Mouse (Mus musculus): ENCODE measurements around the gene Wdr43. TPM values are rescaled to one million over a fixed set of nuclear protein-coding genes. Genes with fewer than 3 reads are reported as not detected.

Gene Wdr43
- polyA plus RNA-seq, 1 experiment = 2.8 TPM

GRCm38 (mm10) chr17:71662751-71663250 is 47.1 kb downstream of the Wdr43 start:
- TF ChIP-seq CTCF (IDR thresholded peaks at IDR 0.05; ENCODE audit: extremely low read depth, insufficient read length, insufficient replicate concordance, low read depth, low read length) (peak; percentile 83; the same call in 1 of the 2 replicates), POLR2A (IDR thresholded peaks at IDR 0.05; ENCODE audit: low read depth, low read length) (no peak)
- 10% methylated on average over 21 of the region's 21 CpGs for WGBS

GRCm38 (mm10) chr17:71663491-71663890 is 47.8 kb downstream of the Wdr43 start:
- H3K4me3 ChIP-seq (ENCODE audit: low read depth, low read length) = no peak overlapping the region
- no peaks in the 10 kb centered on the region for H3K4me1 ChIP-seq (ENCODE audit: control insufficient read depth, insufficient read depth, insufficient read length, low read length)
- H3K27me3 ChIP-seq (ENCODE audit: control insufficient read depth, insufficient read depth, low read length) = no peaks in the 10 kb centered on the region
- TF ChIP-seq POLR2A (IDR thresholded peaks at IDR 0.05; ENCODE audit: low read depth, low read length) = no peak
- no peak overlapping the region for H3K27ac ChIP-seq (ENCODE audit: insufficient read depth, low read depth, low read length)
- H3K36me3 ChIP-seq (ENCODE audit: control insufficient read depth, insufficient read depth, low read length) = peaks cover 2% of the 10 kb centered on the region
- WGBS = 73% methylated on average over 6 of the region's 6 CpGs

More at GRCm38 (mm10) chr17:71662751-71663250, 47.1 kb downstream of the Wdr43 start:
- Histone ChIP-seq H3K27me3 (ENCODE audit: control insufficient read depth, insufficient read depth, low read length) (no peaks in the 10 kb centered on the region), H3K4me3 (ENCODE audit: low read depth, low read length) (peak overlapping the region; percentile 54), H3K4me1 (ENCODE audit: control insufficient read depth, insufficient read depth, insufficient read length, low read length) (no peaks in the 10 kb centered on the region), H3K36me3 (ENCODE audit: control insufficient read depth, insufficient read depth, low read length) (peaks cover 7% of the 10 kb centered on the region), H3K27ac (ENCODE audit: insufficient read depth, low read depth, low read length) (no peak overlapping the region)

DNA sequence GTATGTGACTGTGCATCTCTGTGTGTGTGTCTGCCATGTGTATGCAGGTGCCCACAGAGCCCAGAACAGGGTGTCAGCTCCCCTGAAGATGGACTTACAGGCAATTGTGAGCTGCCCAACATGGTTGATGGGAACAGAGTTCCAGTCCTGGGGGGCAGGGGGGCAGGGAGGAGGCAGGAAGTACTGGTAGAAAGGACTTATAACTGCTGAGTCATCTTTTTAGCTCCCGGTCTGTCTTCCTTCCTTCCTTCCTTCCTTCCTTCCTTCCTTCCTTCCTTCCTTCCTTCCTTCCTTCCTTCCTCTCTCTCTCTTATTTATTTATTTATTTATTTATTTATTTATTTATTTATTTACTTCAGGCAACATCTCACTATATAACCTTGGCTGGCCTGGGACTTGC is 48.5 kb downstream of the Wdr43 start:
- Histone ChIP-seq H3K4me3 (ENCODE audit: low read depth, low read length) (no peak overlapping the region), H3K27ac (ENCODE audit: insufficient read depth, low read depth, low read length) (no peak overlapping the region), H3K4me1 (ENCODE audit: control insufficient read depth, insufficient read depth, insufficient read length, low read length) (no peaks in the 10 kb centered on the region), H3K27me3 (ENCODE audit: control insufficient read depth, insufficient read depth, low read length) (no peaks in the 10 kb centered on the region), H3K36me3 (ENCODE audit: control insufficient read depth, insufficient read depth, low read length) (no peaks in the 10 kb centered on the region)
- TF ChIP-seq CTCF (IDR thresholded peaks at IDR 0.05; ENCODE audit: extremely low read depth, insufficient read length, insufficient replicate concordance, low read depth, low read length) = no peak
- TF ChIP-seq POLR2A (IDR thresholded peaks at IDR 0.05; ENCODE audit: low read depth, low read length) = no peak
- WGBS = 40% methylated on average over 1 of the region's 1 CpGs

GRCm38 (mm10) chr17:71665201-71665600 is 49.5 kb downstream of the Wdr43 start:
- Histone ChIP-seq H3K27me3 (ENCODE audit: control insufficient read depth, insufficient read depth, low read length) (no peaks in the 10 kb centered on the region), H3K4me3 (ENCODE audit: low read depth, low read length) (no peak overlapping the region), H3K36me3 (ENCODE audit: control insufficient read depth, insufficient read depth, low read length) (no peaks in the 10 kb centered on the region), H3K4me1 (ENCODE audit: control insufficient read depth, insufficient read depth, insufficient read length, low read length) (no peaks in the 10 kb centered on the region), H3K27ac (ENCODE audit: insufficient read depth, low read depth, low read length) (no peak overlapping the region)
- no peak for TF ChIP-seq CTCF (IDR thresholded peaks at IDR 0.05; ENCODE audit: extremely low read depth, insufficient read length, insufficient replicate concordance, low read depth, low read length)
- no peak for TF ChIP-seq POLR2A (IDR thresholded peaks at IDR 0.05; ENCODE audit: low read depth, low read length)
- 86% methylated on average over 4 of the region's 4 CpGs for WGBS

DNA sequence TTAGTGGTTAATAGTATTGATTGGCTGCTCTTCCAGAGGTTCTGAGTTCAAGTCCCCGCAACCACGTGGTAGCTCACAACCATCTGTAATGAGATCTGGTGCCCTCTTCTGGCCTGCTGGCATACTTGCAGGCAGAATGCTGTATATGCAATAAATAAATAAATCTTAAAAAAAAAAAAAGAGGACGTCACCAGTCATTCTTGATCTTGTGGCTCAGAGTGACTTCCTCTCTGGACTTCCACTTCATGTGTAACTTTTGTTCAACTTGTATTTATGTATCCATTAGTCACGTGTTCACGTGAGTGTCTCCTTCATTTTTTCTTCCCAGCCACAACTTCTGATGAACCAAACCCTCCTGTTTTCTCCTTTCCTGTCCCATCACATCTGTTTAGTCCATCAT is 53.8 kb downstream of the Wdr43 start:
- Histone ChIP-seq H3K27ac (ENCODE audit: insufficient read depth, low read depth, low read length) (no peak overlapping the region), H3K36me3 (ENCODE audit: control insufficient read depth, insufficient read depth, low read length) (no peaks in the 10 kb centered on the region), H3K4me3 (ENCODE audit: low read depth, low read length) (no peak overlapping the region), H3K27me3 (ENCODE audit: control insufficient read depth, insufficient read depth, low read length) (no peaks in the 10 kb centered on the region), H3K4me1 (ENCODE audit: control insufficient read depth, insufficient read depth, insufficient read length, low read length) (no peaks in the 10 kb centered on the region)
- TF ChIP-seq CTCF (IDR thresholded peaks at IDR 0.05; ENCODE audit: extremely low read depth, insufficient read length, insufficient replicate concordance, low read depth, low read length) (no peak), POLR2A (IDR thresholded peaks at IDR 0.05; ENCODE audit: low read depth, low read length) (no peak)
- 62% methylated on average over 5 of the region's 5 CpGs for WGBS

DNA sequence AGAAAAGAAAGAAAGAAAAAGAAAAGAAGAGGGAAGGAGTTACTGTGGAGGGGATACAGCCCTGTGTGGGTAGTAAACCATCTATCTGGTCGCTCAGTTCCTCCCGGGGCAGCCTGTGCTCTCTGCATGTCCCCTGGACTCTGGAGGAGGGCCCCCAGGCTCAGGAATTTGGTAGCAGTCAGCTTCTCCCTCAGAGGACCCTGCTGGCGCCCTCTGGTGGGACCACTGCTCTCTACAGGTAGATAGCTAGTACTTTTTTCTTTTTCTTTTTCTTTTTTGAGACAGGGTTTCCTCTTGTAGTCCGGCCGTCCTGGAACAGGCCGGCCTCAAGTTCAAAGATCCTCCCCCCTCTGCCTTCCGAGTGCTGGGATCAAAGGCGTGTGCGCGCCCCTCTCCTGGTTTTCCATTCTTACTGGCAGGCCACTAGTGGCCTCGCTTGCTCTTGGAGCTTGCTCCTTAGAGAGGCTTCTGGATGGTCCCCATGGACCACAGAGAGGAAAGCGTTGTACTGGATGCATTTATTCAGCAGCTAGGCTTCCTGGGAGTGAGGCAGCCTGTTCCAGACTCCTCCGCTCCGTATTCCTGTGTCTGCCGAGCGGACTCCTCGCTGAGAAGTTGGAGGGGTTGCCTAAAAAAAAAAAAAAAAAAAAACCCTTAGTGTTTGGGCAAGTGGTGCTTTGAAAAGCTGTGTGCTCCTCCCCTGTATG is 56.3 kb downstream of the Wdr43 start:
- 65% methylated on average over 17 of the region's 17 CpGs for WGBS
- H3K4me3 ChIP-seq (ENCODE audit: low read depth, low read length) = no peak overlapping the region
- H3K36me3 ChIP-seq (ENCODE audit: control insufficient read depth, insufficient read depth, low read length) = no peaks in the 10 kb centered on the region
- H3K27me3 ChIP-seq (ENCODE audit: control insufficient read depth, insufficient read depth, low read length) = no peaks in the 10 kb centered on the region
- no peak overlapping the region for H3K27ac ChIP-seq (ENCODE audit: insufficient read depth, low read depth, low read length)
- TF ChIP-seq POLR2A (IDR thresholded peaks at IDR 0.05; ENCODE audit: low read depth, low read length) = no peak
- peak; percentile 55; the same call in 1 of the 2 replicates for TF ChIP-seq CTCF (IDR thresholded peaks at IDR 0.05; ENCODE audit: extremely low read depth, insufficient read length, insufficient replicate concordance, low read depth, low read length)
- no peaks in the 10 kb centered on the region for H3K4me1 ChIP-seq (ENCODE audit: control insufficient read depth, insufficient read depth, insufficient read length, low read length)

DNA sequence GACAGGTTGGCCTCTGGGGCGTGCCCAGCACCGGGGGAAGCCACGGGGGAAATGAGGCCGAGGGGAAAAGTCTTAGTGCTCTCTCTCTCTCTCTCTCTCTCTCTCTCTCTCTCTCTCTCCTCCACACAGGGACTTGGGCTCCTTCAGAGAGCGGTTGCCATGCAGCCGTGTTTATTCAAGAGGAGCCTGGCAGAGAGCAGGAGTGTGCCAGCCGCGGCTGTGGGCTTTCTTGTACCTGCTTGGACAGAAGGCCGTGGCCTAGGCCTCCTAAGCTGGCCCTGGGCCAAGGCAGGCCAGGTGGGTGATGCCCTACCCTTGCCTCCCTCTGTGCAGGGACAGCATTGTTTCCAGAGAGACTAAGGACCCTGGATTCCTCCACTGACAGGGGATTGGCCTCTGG is 57.4 kb downstream of the Wdr43 start, which contains the start of gene Togaram2:
TSS of gene Togaram2 (plus strand) at position 170 of the 400 bp plus-strand sequence.
- Histone ChIP-seq H3K27ac (ENCODE audit: insufficient read depth, low read depth, low read length) (no peak within 1 kb of the TSS), H3K27me3 (ENCODE audit: control insufficient read depth, insufficient read depth, low read length) (no peaks in the 10 kb centered on the region), H3K4me3 (ENCODE audit: low read depth, low read length) (no peak within 1 kb of the TSS), H3K4me1 (ENCODE audit: control insufficient read depth, insufficient read depth, insufficient read length, low read length) (no peaks in the 10 kb centered on the region), H3K36me3 (ENCODE audit: control insufficient read depth, insufficient read depth, low read length) (no peaks in the 10 kb centered on the region)
- 30% methylated on average over 9 of the region's 9 CpGs for WGBS
- TF ChIP-seq POLR2A (IDR thresholded peaks at IDR 0.05; ENCODE audit: low read depth, low read length) = no peak
- TF ChIP-seq CTCF (IDR thresholded peaks at IDR 0.05; ENCODE audit: extremely low read depth, insufficient read length, insufficient replicate concordance, low read depth, low read length) = no peak
